Mouse (Mus musculus) bone marrow, adult 2 months (tissue): ENCODE measurements around the gene Pcdh17.

ENCODE experiments used
- CTCF ChIP-seq: fragments of 200-500 bp; IDR thresholded peaks from 2 replicates; pipeline ENCODE4 v1.5.1; 2011; ENCODE audit warnings: low read length, control low read depth; ENCODE audit not compliant: control insufficient read depth, insufficient read depth
- POLR2A ChIP-seq: fragments of 200-500 bp; IDR thresholded peaks from 2 replicates; pipeline ENCODE4 v1.6.1; 2011; ENCODE audit warnings: low read depth, mild to moderate bottlenecking, control low read depth, low read length, borderline replicate concordance; ENCODE audit not compliant: control insufficient read depth

DNA sequence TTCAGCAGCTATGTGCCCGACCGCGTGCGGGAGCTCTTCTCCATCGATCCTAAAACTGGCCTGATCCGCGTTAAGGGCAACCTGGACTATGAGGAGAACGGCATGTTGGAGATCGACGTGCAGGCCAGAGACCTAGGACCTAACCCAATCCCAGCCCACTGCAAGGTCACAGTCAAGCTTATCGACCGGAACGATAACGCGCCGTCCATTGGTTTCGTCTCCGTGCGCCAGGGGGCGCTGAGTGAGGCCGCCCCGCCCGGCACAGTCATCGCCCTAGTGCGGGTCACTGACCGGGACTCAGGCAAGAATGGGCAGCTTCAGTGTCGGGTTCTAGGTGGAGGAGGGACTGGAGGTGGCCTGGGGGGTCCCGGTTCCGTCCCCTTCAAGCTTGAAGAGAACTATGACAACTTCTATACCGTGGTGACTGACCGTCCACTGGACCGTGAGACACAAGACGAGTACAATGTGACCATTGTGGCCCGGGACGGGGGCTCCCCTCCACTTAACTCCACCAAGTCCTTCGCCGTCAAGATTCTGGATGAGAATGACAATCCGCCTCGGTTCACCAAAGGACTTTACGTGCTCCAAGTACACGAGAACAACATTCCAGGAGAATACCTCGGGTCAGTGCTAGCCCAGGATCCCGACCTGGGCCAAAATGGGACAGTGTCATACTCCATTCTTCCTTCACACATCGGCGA lies 3.7 kb downstream of the Pcdh17 start:
- TF ChIP-seq POLR2A (no peak), CTCF (no peak; the same call in 1 of the 2 replicates)
